Mouse (Mus musculus) embryonic fibroblast, embryonic 13.5 days (primary cell): ENCODE results near the gene Ptprj.

Experiments used
- CTCF ChIP-seq: IDR thresholded peaks from 2 replicates; pipeline ENCODE4 v1.5.1; 2011; ENCODE audit warnings: mild to moderate bottlenecking, control low read depth, low read length, moderate library complexity, borderline replicate concordance; ENCODE audit not compliant: insufficient read depth
- POLR2A ChIP-seq: IDR thresholded peaks from 2 replicates; pipeline ENCODE4 v1.6.1; 2011; ENCODE audit warnings: low read depth, mild to moderate bottlenecking, control low read depth, low read length, moderate library complexity

DNA sequence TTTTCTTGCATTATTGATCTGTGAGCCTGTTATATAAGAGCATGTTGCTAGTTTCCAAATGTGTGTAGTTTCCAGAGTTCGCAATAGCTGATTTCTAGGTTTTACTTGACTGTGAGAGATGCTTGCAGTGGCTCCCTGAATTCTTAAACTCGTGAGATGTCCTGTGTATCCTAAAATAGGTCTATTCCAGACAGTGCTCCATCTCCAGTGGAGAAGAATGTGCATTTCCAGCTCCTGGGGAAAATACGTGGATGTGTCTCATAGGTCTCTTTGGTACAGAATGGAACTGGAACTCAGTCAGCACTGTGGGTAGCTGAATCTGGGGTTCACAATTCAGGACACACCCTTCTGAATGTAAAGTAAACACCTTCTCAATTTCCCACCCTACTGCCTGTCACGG, 107.7 kb downstream of the Ptprj start:
- TF ChIP-seq CTCF (no peak), POLR2A (no peak)
